Mouse (Mus musculus): ENCODE measurements around the gene Tnfsfm13.
"Not testable (repeated sequence)": the region's sequence is repeated elsewhere in the genome, so short reads cannot be mapped to it uniquely, and the experiment has no call there.

The Tnfsfm13 gene

DNA sequence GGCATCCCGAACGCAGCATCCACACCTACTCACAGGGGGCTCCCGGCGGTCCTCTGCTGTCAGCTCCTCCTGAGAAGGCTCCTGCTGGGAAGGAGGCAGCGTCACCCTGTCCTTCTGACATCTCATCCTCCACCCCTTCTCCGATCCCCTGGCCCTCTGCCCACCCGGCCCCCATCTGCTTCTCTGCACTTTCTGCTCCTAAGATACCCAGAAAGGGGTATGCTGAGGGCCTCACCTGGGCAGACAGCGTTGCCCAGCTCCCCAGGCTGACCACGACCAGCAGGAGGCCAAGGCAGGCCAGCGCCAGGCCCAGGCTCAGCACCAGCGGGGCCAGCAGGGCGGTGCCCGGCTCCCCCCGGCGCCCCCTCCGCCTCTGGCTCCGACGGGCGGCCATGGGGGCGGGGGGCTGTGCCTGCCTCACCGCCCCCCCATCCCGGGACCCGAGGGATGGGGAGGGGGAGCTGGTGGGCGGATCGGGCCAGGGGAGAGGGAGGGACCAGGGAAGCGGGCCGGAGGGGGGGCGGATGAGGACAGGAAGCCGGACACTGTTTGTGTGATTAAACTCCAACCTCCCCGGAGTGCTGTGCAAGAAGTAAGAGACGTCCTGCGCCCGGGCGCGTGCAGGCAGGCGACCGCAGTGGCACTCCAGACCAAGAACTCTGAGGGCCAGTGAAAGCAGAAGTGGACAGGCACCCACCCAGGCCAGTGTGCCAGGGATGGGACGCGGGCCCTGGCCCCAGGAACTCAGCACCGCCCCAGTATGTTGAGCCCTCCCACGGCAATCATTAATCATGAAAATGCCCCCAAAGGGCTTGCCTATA is at the start of gene Tnfsfm13, which contains the start of gene Tnfsf12:
Tnfsfm13 (minus strand) TSS at position 738 of the 821 bp plus-strand sequence.
Tnfsf12 (minus strand) TSS at position 489 of the 821 bp plus-strand sequence.
- DNase-seq (ENCODE audit: low read depth, low spot score), result no peak

GRCm38 (mm10) chr11:69731408-69731807 is 35.5 kb upstream of the Tnfsfm13 start:
- DNase-seq (ENCODE audit: low read depth, low spot score), result not testable (repeated sequence)

DNA sequence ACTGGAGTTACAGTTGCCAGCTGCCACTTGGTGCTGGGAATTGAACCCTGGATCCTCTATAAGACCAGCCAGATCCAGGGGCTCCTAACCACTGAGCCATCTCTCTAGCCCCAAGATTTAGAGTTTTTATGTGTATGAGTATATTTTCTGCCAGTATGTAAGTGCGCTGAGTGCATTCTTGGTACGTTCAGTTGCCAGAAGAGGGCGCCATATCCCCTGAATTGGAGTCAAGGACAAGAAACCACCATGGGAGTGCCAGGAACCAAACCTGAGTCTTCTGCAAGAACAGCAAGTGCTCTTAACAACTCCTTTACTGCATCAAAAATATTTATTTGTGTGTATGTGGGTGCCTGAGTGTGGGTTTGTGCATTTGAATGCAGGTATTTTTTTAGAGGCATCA is 33.2 kb upstream of the Tnfsfm13 start:
- peak; percentile 86 for DNase-seq (ENCODE audit: low read depth, low spot score)

GRCm38 (mm10) chr11:69725951-69726350 is 30.1 kb upstream of the Tnfsfm13 start:
- no peak for DNase-seq (ENCODE audit: low read depth, low spot score)

DNA sequence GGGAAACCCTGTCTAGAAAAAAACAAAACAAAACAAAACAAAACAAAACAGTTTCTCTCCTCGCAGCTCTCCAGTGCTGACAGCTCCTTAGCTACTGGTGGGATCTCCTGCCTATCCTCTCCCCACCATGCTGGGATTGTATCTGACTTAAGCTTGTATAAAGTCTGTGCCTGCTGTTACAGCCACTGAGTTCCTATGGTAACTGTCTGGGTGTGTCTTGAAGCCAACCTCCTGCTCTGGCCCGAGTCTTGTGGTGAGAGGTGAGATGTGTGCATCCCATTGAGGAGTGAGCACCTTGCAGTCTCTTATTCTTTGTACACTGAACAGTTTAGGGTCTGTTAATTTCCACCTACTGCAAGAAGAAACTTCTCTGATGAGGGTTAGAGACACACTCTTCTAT is 27.2 kb upstream of the Tnfsfm13 start:
- no peak for DNase-seq (ENCODE audit: low read depth, low spot score)

GRCm38 (mm10) chr11:69720852-69721251 is 25.0 kb upstream of the Tnfsfm13 start:
- DNase-seq (ENCODE audit: low read depth, low spot score), result no peak

GRCm38 (mm10) chr11:69719423-69719822 is 23.5 kb upstream of the Tnfsfm13 start:
- no peak for DNase-seq (ENCODE audit: low read depth, low spot score)

- DNase-seq (ENCODE audit: low read depth, low spot score), result no peak
These were observed 22.8 kb upstream of the Tnfsfm13 start for GRCm38 (mm10) chr11:69718661-69719060.

DNA sequence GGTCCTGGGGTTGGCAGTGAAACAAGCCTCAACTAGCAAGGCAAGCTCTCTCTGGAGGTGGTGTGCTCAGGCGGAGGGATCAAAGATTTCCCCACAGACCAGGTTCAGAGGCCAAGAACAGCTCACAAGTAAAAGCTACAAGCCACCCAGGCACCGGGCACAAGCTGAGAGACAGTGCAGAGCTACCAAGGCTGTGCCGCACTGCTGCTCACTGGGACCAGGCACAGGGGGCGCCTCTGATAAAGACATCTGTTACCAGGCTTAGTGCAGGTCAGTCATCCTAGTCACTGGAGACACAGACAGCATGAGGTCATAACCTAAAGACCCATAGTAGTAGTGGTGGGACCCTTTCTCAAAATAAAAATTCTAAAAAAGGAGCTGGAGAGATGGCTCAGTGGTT is 21.1 kb upstream of the Tnfsfm13 start:
- DNase-seq (ENCODE audit: low read depth, low spot score), result no peak

DNA sequence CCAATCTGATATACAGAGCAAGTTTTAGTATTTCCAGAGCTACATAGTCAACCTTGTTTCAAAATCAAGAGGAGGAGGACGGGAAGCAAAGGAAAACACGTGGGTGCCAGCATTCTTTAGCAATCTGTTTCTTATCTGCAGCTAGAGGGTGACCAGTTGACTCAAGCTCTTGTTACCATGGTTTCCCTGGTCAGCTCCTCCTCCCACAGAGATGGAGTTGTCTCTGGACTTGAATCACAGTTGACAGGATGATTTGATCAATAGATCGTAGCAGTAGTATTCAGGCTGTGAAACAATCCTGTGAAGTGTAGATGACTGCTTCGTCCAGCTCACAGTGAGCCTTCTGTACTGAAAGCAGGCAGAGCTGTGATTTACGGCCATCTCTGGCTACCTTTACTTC is 20.0 kb upstream of the Tnfsfm13 start:
- DNase-seq (ENCODE audit: low read depth, low spot score), result no peak

- no peak for DNase-seq (ENCODE audit: low read depth, low spot score)
These were observed 19.6 kb upstream of the Tnfsfm13 start for GRCm38 (mm10) chr11:69715482-69715881.

DNA sequence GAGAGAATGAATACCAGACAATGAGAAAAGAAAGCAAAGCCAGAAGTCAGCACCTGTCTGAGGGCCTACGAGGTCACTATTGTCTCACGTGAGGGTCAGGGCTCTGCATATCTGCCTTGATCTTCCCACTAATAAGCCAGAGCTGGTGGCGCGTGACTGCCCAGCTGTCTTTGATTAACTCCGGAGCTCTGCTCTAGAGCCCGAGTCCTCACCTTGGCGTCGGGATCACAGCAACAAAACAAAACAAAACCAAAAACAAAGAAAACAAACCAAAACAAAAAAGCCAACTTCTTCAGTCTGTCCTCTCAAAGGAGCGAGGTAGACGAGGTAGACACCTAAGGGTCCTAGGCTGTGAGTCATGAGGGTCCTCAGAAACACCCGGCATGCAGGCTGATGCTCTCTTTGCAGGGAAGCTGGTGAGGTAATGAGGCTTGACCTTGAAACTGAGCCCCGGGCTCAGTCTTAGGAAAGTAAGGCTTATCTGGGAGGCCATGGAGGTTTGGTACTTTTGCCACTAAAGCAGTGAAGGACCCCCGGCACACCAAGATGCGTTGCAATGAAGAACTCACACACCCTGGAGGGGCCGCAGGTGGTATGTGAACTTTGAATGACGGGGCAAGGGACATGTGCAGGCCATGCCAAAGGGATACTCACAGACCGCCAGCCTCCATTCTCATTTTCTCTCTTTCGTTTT is 18.9 kb upstream of the Tnfsfm13 start:
- DNase-seq (ENCODE audit: low read depth, low spot score), result no peak

GRCm38 (mm10) chr11:69712954-69713672 is 17.2 kb upstream of the Tnfsfm13 start:
- no peak for DNase-seq (ENCODE audit: low read depth, low spot score)

GRCm38 (mm10) chr11:69711082-69711481 is 15.2 kb upstream of the Tnfsfm13 start:
- no peak for DNase-seq (ENCODE audit: low read depth, low spot score)

DNA sequence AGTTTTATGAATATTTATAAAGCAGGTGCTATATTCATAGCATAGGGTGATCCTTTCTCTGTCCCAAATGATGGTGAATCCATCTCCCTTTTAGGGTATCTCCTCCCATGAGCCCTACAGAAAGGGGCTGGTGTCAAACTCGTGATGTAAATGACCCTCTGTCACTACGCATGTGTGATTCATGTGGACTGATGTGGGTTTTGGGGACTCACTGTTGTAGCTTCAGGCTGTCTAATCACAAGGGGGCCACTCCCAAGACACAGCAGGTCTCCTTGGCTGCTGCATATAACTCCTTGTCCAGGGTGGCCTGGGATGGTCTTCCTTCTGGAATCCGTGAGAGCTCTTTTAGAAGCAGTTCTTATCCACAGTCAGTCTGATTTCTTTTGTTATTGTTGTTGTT is 14.6 kb upstream of the Tnfsfm13 start:
- no peak for DNase-seq (ENCODE audit: low read depth, low spot score)

- no peak for DNase-seq (ENCODE audit: low read depth, low spot score)
These were observed 13.9 kb upstream of the Tnfsfm13 start for GRCm38 (mm10) chr11:69709554-69710446.

- no peak for DNase-seq (ENCODE audit: low read depth, low spot score)
These were observed 12.8 kb upstream of the Tnfsfm13 start for GRCm38 (mm10) chr11:69708614-69709265.

DNA sequence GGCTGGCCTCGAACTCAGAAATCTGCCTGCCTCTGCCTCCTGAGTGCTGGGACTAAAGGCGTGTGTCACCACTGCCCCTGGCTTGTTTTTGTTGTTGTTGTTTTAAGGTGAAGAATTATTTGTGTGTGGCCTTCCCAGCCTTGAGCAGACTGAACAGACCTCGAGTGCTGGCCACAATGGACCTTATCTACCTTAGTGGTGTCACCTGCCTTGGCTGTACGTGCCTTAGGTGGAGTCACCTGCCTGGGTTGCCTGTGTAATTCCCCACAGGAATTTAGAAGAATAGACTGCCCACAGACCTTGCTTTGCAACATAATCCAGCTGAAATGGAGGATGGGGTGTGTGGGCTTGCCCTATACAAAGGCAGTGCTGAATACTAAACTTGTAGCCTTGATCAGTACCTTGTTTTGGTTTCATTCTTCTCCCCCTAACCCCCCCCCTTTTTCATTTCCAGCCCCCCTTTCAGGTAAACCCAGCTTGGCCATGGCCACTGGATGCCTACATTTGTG is 12.0 kb upstream of the Tnfsfm13 start:
- DNase-seq (ENCODE audit: low read depth, low spot score), result no peak

DNA sequence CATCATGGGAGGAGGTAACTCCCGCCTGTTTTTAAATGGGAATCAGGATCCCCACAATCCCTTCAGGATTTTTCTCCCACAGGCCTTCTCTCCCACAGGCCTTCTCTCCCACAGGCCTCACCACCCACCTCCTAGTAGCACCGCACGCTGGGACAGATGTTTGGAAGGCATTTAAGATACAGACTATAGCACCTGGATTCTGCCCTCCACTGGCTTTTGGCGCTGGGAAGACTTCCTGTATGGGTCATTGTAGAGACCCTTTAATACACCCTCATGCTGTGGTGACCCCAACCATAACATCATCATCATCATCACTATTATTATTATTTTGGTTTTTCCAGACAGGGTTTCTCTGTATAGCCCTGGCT is 11.6 kb upstream of the Tnfsfm13 start:
- no peak for DNase-seq (ENCODE audit: low read depth, low spot score)

DNA sequence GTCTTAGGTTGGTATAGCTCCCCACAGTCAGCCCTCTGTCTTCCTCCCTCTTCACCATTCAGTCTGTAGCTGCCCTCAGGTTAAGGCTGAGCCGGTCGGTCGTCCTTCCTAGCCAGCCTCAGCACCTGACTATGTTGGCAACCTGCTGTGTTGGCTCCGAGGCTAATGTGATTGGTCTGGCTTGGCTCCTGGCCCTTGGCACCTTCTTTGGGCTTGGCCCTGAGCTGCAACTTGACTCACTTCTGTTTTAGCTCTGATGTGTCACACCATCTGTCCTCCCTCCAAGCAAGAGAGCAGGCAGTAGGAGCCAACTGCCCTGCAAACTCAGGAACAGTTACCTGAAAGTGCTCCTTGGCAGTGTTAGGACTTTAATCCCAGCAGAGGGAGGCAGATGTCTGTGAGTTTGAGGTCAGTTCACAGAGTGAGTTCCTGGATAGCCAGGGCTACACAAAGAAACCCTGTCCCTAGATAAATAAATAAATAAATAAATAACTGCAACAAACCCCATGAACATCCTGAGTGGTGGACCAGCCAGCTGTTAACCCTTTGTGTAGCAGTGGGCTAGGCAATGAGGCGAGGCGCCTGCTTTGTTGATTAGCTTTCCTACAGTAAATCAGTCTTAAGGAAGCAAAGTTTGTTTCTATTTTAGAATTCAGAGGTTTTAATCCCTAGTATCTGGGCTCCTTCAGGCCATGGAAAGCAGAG is 11.0 kb upstream of the Tnfsfm13 start:
- DNase-seq (ENCODE audit: low read depth, low spot score), result no peak
